In the genomic region with DNA sequence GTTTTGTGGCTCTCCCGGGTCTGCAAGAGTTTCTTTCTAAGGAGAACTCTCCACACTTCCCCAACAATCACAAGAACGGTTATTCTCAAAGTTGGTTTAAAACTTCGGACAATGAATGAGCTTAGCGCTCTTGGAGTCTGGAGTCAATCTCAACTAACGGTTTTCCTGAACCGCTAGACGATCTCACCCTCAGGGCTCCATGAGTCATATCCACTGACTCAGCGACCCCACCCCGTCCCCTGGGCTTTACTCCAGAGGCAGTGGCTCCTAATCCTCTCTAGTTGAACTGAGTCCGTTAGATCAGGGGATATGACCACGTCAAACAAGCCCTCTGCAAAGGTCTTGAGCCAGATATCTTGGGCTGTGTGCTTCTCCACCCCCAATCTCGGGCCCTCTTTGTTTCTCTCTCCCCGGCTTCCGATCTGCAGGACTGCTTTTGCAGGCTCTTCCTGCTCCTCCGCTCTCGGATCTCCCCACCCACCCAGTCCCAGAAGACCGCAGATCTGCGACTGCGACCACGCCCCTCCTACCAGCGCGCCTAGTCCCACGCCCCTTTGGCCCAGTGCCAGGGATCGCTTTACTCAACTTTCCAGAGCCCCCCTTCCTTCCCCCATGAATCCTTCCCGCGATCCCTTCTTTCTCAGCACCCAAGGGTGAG, we compare ENCODE assay signal across 8 mouse cellular contexts. TPM values are rescaled to one million over a fixed set of nuclear protein-coding genes. Genes with fewer than 3 reads are reported as not detected.
DNase-seq lines count a peak whose midpoint lies in the region; ATAC-seq and TF ChIP-seq lines count a peak whose summit lies in the region.

A gene (plus strand): TSS at position 520 of the 658 bp plus-strand sequence.

- no peaks in the 10 kb centered on the region for H3K9me3 ChIP-seq in embryonic facial prominence, embryonic 14.5 days (ENCODE audit: control insufficient read depth, low read length)
- H3K9me3 ChIP-seq in liver, embryonic 11.5 days (ENCODE audit: control insufficient read depth, low read length) = no peaks in the 10 kb centered on the region
- no peaks in the 10 kb centered on the region for H3K9me3 ChIP-seq in stomach, postnatal 0 days (ENCODE audit: control insufficient read depth, low read length)

- H3K27ac ChIP-seq in embryonic facial prominence, embryonic 14.5 days (replicated peaks; ENCODE audit: low read depth, low read length) = peak within 1 kb of the TSS; percentile 98
- peak within 1 kb of the TSS; percentile 81 for H3K27ac ChIP-seq in liver, embryonic 11.5 days (ENCODE audit: low read depth, low read length)
- peak within 1 kb of the TSS; percentile 93 for H3K27ac ChIP-seq in stomach, postnatal 0 days (replicated peaks)

- under 1% methylated on average over 26 of the region's 26 CpGs for WGBS in embryonic facial prominence, embryonic 14.5 days
- WGBS in liver, embryonic 11.5 days = under 1% methylated on average over 26 of the region's 26 CpGs
- under 1% methylated on average over 26 of the region's 26 CpGs for WGBS in stomach, postnatal 0 days

- TF ChIP-seq EP300 in stomach, postnatal 0 days (optimal IDR thresholded peaks at IDR 0.05) = peak; percentile 46

- H3K9ac ChIP-seq in embryonic facial prominence, embryonic 14.5 days (ENCODE audit: low read depth, low read length) = peak within 1 kb of the TSS; percentile 85
- H3K9ac ChIP-seq in liver, embryonic 11.5 days (ENCODE audit: low read depth, low read length) = peak within 1 kb of the TSS; percentile 75
- peak within 1 kb of the TSS; percentile 80 for H3K9ac ChIP-seq in stomach, postnatal 0 days (ENCODE audit: low read length)

- H3K27me3 ChIP-seq in embryonic facial prominence, embryonic 14.5 days (replicated peaks; ENCODE audit: control insufficient read depth, insufficient read depth, low read length) = no peaks in the 10 kb centered on the region
- H3K27me3 ChIP-seq in liver, embryonic 11.5 days (replicated peaks; ENCODE audit: control insufficient read depth, insufficient read depth, low read length) = peaks cover 17% of the 10 kb centered on the region
- no peaks in the 10 kb centered on the region for H3K27me3 ChIP-seq in myocyte (ENCODE audit: control insufficient read depth, insufficient read depth, insufficient read length)
- no peaks in the 10 kb centered on the region for H3K27me3 ChIP-seq in stomach, postnatal 0 days (ENCODE audit: control insufficient read depth, insufficient read depth, low read length)

- H3K4me3 ChIP-seq in embryonic facial prominence, embryonic 14.5 days (ENCODE audit: low read depth, low read length) = peak within 1 kb of the TSS; percentile 90
- H3K4me3 ChIP-seq in liver, embryonic 11.5 days (ENCODE audit: low read depth, low read length) = peak within 1 kb of the TSS; percentile 63
- H3K4me3 ChIP-seq in myocyte = peak within 1 kb of the TSS; percentile 94
- peak within 1 kb of the TSS; percentile 67 for H3K4me3 ChIP-seq in stomach, postnatal 0 days (ENCODE audit: low read depth, low read length)

- DNase-seq in CD4-positive helper T cell, adult 2 months (ENCODE audit: low read depth, low spot score) = peak; percentile 93
- peak; percentile 90 to 91 for DNase-seq in adrenal gland, postnatal 36 days
- DNase-seq in embryonic facial prominence, embryonic 14.5 days (ENCODE audit: low spot score) = peak; percentile 98
- DNase-seq in heart, adult 9 months (ENCODE audit: low spot score in 2 of 2) = peak; percentile 92 to 93
- DNase-seq in kidney, adult 9 months = peak; percentile 48
- DNase-seq in liver, embryonic 11.5 days (ENCODE audit: low spot score) = peak; percentile 86
- DNase-seq in stomach, postnatal 0 days (ENCODE audit: low spot score) = peak; percentile 84

- H3ac ChIP-seq in myocyte (ENCODE audit: control insufficient read depth, insufficient read length) = peak within 1 kb of the TSS; percentile 68

- no peak for TF ChIP-seq CTCF in stomach, postnatal 0 days (IDR thresholded peaks at IDR 0.05; ENCODE audit: low read depth)

- peak within 1 kb of the TSS; percentile 75 for H3K4me2 ChIP-seq in embryonic facial prominence, embryonic 14.5 days (ENCODE audit: low read depth, low read length)
- H3K4me2 ChIP-seq in liver, embryonic 11.5 days = peak within 1 kb of the TSS; percentile 85
- H3K4me2 ChIP-seq in myocyte (ENCODE audit: low read depth) = peak within 1 kb of the TSS; percentile 96
- H3K4me2 ChIP-seq in stomach, postnatal 0 days (replicated peaks; ENCODE audit: low read depth) = peak within 1 kb of the TSS; percentile 60

- peak; percentile 31 for TF ChIP-seq POLR2A in myocyte (IDR thresholded peaks at IDR 0.05; ENCODE audit: insufficient read length, low read depth)

- H3K79me2 ChIP-seq in myocyte (ENCODE audit: control insufficient read depth, insufficient read depth) = peaks cover 44% of the 10 kb centered on the region

- H3K4me1 ChIP-seq in embryonic facial prominence, embryonic 14.5 days (ENCODE audit: control insufficient read depth, insufficient read depth, low read length) = peaks cover 25% of the 10 kb centered on the region
- peaks cover 26% of the 10 kb centered on the region for H3K4me1 ChIP-seq in liver, embryonic 11.5 days (replicated peaks; ENCODE audit: control insufficient read depth, insufficient read depth, low read length)
- H3K4me1 ChIP-seq in stomach, postnatal 0 days (replicated peaks; ENCODE audit: control insufficient read depth, insufficient read depth) = peaks cover 3% of the 10 kb centered on the region; the same call in 1 of the 2 replicates

- ATAC-seq in embryonic facial prominence, embryonic 14.5 days (ENCODE audit: low read depth) = peak; percentile 94
- ATAC-seq in liver, embryonic 11.5 days (replicated peaks; ENCODE audit: low FRiP score) = peak; percentile 80
- ATAC-seq in stomach, postnatal 0 days (ENCODE audit: low FRiP score, low TSS enrichment) = peak; percentile 89

- peaks cover 22% of the 10 kb centered on the region for H3K36me3 ChIP-seq in embryonic facial prominence, embryonic 14.5 days (ENCODE audit: control insufficient read depth, insufficient read depth, low read length)
- H3K36me3 ChIP-seq in liver, embryonic 11.5 days (ENCODE audit: control insufficient read depth, insufficient read depth, low read length) = peaks cover 7% of the 10 kb centered on the region; the same call in 1 of the 2 replicates
- H3K36me3 ChIP-seq in myocyte (ENCODE audit: control insufficient read depth, insufficient read depth) = peaks cover 32% of the 10 kb centered on the region
- H3K36me3 ChIP-seq in stomach, postnatal 0 days (ENCODE audit: control insufficient read depth, insufficient read depth, low read length) = no peaks in the 10 kb centered on the region

TF ChIP-seq in myocyte, 11 proteins besides CTCF, POLR2A, EP300 and RAD21:
- TF ChIP-seq USF1 (IDR thresholded peaks at IDR 0.05; ENCODE audit: low read depth) (no peak), POLR2AphosphoS2 (IDR thresholded peaks at IDR 0.05; ENCODE audit: insufficient read length, low read depth) (peak; percentile 34)

RNA-seq across cellular contexts. Expression of the gene that starts here (rescaled TPM):
- 100 to 1,000 TPM; 181 to 247 TPM for total RNA-seq in adrenal gland, postnatal 36 days (2021)
- polyA plus RNA-seq in embryonic facial prominence, embryonic 14.5 days (2014; fragmentation: Nextera tagmentation; extraction: Ambion mirVana) = 1,242 and 1,248 TPM in 2 replicates
- 222 and 235 TPM in 2 replicates for polyA plus RNA-seq in liver, embryonic 11.5 days (2014; fragmentation: Nextera tagmentation; extraction: Ambion mirVana)
- 3,783 TPM for polyA plus RNA-seq in myocyte (2012; fragmentation: generic; extraction: Trizol)
- 287 and 331 TPM in 2 replicates for polyA plus RNA-seq in stomach, postnatal 0 days (2015; fragmentation: Nextera tagmentation; extraction: Ambion mirVana)

Comparison
In these comparisons a context has a peak if more than half of its experiments do, and no peak if none do; other contexts are left out.
1. Peak in every context shown above with its lines: DNase-seq, ATAC-seq, H3K4me3 ChIP-seq and H3K27ac ChIP-seq.
2. DNase-seq: peak in every context shown above with its lines; median percentile 98 in embryonic facial prominence, embryonic 14.5 days; 93 in CD4-positive helper T cell, adult 2 months; 92 in heart, adult 9 months; 90 in adrenal gland, postnatal 36 days; 86 in liver, embryonic 11.5 days; 84 in stomach, postnatal 0 days; 48 in kidney, adult 9 months.